Mouse (Mus musculus) right cerebral cortex, postnatal 36 days (tissue): ENCODE results near the gene Thsd4.
A peak's percentile ranks its signal among the peaks of the same experiment; 100 is the strongest.

Experiments
- DNase-seq, 2 experiments: peaks; one replicate each; pipeline ENCODE4 v3.0.0; 2022; ENCODE audit warnings: low spot score in 2 of 2, mixed read lengths in 1 of 2

The Thsd4 gene

DNA sequence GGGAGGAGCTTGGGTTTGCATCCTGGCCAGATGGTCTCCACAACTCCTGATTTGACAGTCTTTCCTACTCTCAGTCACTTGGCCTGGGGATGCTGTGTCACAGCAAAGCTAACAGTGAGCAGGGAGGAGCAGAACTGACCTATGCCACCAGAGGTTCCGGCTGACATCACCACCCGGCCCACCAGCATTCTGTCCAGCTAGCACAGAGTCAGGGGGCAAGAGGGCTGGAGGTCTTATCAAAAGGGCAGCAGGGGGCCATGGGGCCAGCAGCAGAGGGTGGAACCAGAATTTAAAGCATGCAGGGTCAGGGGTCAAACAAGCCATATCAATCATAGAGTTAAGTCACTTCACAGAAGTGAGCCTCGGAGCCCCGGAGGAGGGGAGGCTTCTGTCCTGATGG is 4.7 kb downstream of the Thsd4 start:
- DNase-seq: no peak

DNA sequence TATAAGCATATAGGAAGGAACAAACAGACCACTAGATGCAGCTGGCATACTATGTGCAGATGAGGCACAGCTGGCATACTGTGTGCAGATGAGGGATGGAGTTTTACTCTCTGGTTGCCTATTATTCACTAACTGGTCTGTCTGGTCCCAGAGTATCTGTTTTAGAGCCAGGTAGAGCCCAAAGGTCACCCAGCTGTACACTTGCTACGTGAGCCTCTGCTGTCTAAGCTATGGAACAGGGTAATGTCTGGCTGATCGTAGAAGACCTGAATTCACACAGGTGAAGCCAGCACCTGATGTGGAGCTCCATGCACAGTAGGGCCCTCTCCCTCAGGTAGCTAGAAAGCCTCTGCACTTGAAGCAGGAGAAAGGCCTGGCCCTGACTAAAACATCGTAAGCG is 5.5 kb downstream of the Thsd4 start:
- DNase-seq: no peak

DNA sequence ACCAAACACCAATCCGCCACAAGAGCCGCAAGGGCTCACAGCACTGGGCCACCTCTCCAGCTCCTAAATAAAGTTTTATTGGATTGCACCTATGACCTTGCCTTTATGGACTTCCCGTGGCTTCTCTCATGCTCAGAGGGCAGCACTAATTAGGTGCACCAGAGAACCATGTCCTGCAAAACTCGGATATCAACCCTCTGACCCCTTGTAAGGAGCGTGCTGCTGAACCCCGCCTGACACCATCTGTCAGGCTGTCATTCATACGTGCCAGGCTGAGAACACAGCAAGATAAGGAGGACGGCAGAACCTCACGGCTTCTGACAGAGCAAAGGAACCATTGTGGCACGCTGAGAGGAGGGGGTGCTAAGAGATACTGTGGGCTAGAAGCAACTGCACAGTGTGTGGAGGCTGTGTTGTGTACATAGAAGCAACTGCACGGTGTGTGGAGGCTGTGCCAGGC is 8.5 kb downstream of the Thsd4 start:
- DNase-seq: peak in 1 of 2 experiments; percentile 12

DNA sequence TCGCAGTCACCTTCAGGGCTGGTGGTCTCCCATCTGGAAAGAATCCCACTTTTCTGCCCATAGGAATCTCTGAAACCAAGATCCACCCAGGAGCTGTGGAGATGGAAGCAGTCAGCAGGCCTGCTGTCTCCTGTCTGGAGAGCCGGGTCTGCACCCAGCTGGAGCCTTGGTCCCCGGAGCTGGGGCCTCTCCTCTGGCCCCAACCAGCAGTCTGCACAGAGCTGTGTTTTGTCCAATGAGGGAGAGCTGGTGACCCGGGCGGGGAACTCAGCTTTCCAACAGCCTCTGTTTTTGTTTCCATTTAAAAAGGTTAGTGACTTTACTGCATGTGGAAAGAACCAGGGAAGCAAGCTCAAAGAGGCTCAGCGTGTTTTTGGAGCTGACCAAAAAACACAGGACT is 11.0 kb downstream of the Thsd4 start:
- DNase-seq: no peak

DNA sequence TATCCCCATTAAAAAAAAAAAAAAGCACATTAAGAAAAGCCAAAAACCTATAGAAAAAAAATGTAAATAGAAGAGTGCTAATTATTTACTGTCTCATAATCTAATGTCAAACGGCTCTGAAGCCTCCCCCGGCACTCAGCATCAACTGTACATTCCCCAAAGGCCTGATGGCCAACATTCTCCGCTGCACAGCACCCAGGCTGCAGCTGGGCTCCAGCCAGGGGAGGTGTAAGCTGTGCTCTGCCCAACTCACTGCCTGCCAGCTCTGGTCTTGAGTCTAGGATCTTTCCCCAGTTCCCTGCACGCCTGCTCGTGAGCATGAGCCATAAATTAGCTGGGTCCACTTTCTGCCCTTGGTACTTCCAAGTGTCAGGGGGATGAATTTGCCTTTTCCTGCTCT is 15.7 kb downstream of the Thsd4 start:
- DNase-seq: no peak

DNA sequence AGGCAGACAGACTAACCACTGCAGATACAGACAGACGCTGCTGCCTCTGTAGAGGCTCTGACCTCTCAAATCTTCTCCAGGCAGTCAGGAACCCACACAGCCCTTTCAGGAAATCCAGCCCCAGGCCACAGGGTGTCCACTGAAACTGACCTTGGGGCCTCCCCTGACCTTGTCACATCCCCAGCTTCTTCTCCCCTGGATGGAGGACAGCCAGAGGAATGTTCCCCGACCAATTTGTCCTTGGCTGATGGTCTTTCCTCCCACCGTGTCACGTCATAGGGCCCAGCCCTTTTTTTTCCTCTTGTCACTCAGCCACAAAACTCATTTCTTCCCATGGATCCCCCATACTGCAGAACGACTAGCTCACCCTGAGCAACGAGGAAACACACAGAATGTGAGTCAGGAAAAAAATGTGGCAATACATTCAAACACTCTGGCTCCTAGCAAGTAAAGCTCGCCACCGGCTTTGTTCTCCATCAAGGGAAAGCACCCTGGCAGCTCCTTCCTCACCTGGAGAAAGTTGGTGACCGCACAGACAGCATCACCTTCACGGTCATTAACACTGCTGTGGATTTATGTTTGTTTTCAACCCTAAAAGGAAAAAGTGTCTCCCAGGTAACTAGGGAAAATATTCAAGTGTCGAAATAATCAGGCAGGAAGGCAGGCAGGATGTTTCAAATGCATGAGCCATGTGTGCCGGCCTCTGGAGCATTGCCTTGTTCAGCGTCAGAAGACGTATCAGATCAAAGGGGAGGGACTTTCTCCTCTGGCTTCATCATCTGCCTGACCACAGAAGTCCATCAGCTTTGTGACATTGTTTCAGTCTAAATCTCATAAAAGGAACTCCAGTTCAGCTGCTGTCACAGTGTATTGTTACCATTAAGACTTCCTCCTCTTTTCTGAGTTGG is 17.2 kb downstream of the Thsd4 start:
- no peak for DNase-seq

DNA sequence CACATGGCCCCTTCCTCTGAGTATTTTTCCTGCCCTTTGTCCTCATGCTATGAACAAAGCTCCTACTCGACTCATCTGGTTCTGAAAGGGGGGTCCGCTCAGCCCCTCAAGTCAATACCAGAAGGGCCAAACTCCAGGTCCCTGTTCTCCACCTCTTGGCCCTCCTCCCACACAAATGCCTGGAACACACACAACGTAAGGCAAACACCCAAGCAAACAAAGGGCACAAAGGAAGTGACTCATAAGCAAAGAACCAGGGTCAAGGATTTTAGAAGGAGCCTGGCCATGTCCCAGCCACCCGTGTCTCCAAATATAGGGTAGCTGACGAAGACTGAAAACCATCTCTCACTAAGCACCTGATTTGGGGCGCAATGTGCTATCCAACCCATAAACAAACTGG is 19.6 kb downstream of the Thsd4 start:
- no peak for DNase-seq

DNA sequence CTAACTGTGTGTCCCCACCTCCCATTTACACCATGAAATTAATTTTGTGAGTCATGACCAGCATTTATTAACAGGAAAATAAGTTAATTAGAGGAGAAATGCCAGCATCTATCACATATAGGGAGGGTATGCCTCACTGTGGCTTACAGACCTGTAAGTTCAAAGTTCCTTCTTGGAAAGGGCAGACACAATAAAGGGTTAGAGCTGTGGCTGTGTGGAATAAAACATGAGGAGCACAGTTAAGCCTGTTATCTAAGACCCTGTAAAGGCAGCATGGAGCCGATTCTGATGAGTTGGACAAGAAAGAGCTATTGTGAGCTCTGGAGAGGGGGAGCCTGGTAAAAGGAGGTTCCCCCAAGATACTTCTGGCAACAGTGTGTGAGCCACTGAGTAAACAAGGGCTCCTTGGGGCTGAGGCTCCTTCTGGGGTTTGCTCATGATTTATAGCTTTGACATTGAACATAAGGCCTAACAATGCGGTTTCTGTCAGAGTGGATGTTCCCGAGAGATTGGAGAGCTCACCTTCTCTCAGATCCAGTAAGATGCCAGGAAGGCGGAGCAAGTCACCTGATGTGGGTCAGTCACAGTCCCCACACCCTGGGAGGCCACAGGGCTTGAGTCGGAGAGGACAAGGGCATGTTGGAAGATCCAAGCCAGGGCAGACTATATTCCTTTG is 20.2 kb downstream of the Thsd4 start:
- DNase-seq: no peak

DNA sequence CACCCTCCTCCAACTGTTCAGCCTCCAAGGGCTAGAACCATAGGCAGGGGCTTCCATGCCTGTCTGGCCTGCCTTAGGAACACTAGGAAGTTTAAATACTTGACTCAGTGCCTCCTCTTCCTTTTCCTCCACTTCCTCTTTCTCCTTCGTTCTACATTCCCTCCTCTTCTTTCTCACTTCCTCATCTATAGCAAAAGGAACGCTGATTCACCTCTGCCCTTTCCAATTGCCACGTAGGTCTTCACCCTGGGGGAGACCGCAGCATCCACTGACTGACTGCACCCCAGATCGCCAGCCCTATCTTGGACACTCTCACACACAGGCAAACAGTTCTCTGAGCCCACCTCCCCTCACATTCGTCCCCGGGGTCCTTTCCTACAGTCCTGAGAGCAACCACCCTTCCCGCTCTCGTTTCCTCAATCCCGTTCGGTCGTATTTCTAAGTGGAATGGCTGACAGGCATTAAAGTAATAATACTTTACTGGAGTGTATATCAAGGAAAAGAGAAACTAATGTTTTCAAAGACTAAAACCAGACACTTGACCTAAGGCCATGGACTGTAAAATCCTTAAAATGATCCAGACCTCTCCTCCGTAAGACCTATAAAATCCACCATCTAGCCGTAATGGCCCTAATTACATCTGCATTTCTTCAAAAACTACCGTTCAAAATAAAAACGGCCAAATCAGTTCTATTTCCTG is 29.4 kb downstream of the Thsd4 start:
- DNase-seq: no peak

DNA sequence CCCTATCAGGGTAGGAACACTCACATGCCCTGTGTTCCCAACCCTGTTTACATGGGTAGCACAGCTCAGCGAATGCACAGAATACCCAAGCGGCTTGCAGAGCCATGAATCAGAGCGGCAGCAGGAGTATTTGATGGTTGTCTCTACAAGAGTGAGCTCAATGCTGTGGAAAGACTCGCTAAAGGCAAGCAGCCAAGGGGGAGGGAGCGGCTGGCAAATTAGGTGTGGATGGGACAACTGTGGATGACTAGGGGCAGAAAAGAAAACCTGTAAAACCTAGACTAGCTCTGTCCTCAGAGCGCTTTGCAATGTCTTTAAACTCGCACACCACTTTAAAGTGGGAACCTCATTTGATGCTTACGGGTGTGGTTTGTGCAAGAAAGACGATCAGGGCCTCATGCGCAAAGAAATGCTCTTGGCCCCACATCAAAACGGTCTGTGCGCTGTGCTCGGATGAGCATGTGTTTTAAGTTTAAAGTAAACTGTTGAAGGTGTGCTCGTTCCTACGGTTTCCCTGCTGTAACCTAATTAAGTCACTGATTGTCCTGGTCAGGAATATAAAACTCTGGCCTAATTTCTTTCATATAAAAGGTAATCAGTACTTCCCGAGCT is 30.3 kb downstream of the Thsd4 start:
- no peak for DNase-seq

DNA sequence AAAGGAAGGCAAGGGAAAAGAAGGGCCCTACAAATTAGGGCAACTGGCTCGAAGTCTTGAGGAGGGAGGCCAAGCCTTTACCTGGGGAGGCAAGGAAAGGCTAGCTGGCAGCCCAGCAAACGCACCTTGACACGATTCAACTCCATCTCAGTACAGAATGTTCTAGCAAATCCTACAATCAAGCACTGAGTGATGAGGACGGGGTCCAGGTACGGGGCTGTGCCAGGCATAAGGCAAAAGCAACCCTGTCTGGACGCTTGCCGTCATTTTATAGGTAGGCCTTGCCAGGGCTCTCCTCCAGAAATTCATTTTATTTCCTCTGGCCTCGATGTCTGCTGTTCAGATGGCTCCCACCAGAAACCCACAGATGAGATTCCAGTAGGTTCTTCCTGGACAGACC is 30.8 kb downstream of the Thsd4 start:
- no peak for DNase-seq

DNA sequence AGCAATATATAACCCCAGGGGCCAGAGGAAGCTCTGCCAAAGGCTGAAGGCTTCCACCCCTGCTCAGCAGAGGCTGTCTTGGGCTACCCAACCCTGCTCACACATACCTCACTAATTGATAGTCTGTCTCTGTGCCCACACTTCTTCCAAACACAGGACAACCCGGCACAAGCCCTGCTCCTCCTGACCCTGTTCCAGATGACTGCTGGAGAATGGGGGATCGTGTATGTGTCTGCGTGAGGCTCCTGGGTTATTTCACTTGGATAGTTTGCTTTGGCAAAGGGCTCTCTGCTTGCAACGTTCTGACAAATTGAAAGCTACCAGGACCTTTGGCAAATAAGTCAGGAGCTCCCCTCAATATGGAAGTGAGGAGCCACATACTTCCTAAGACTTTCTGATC is 33.0 kb downstream of the Thsd4 start:
- DNase-seq: no peak

DNA sequence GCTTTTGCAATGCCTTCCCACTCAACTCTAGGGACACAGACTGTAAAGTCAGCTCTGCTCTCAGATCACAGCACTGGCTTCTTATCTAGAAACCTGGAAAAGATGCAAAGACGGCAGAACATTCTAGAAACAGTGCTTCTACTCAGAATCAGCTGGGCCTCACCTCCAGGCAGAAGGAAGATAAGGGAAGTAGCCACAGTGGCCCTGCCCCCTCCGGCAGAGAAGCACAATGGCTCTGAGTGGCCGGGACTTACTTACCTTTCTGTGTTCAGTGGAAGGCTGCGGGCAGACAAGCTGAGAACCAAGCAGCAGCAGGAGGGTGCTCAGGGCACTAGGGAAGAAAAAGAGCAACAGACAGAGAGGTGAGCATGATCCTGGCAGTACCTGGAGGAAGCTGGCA is 39.7 kb downstream of the Thsd4 start:
- DNase-seq: no peak

DNA sequence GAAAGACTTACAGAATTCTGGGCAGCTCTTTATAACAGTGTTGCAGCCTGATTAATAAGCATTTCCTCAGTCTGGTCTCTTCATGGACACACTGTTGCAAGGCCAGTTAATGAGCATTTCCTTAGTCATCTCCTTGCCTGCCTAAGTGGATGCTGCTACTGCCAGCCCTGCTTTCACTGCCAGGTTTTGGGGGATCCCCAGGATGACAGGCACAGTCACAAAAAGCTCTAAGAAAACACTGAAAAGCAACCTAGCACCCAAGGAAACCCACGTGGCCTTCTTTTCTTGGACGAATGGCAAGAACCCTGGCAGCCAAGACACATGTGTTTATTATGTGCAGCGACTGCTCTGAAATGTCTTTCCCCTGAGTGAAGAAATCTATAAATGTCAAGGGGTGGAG is 41.8 kb downstream of the Thsd4 start:
- DNase-seq: no peak

DNA sequence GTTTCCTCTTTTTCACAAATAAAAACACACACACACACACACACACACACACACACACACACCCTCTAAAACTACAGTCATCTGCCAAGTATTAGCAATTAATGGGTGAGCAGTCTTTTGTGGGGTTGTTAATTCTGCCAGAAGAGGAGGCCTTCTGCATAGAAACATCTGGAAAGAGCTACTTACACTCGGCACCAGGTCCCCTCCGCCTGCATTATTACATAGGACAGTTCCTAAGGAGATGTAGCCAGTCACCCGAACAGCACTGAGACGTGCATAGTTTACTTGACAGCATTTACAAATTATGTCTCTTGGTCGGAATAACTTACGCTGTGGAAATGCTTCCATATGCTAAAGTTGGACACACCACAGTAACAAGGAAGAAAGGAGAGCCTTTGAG is 43.0 kb downstream of the Thsd4 start:
- no peak for DNase-seq

DNA sequence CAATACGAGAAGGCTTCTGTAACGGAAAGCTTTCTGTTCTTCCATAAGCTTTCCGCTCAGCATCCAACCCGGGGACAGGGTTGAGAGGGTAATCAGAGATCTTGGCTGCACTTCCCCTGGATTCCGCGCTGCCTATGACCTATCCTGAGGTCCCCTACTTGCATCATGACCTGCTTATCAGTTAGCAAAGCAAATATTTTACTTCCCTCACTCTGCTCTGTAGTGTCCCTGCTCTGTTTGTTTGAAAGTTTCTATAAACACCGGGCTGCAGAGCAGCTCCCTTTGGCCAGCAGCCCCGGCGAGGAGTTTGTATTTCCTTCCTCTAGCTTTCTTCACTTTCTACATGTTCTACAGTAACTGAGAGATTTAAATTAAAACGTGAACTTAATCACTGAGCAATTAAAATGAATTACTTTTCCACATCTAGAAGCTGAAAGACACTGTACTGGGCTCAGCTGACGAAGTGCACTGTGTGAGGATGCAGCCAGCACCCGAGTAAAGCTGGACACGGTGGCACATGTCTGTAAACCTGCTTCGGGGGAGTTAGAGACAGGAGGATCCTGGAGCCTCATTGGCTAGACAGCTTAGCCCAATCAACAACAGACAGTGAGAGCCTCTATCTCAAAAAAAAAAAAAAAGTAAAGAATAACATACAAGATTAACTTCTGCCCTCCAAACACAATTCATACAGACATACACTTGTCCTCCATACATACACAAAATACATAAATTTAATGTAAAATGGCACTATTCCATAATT is 43.7 kb downstream of the Thsd4 start:
- DNase-seq: no peak

DNA sequence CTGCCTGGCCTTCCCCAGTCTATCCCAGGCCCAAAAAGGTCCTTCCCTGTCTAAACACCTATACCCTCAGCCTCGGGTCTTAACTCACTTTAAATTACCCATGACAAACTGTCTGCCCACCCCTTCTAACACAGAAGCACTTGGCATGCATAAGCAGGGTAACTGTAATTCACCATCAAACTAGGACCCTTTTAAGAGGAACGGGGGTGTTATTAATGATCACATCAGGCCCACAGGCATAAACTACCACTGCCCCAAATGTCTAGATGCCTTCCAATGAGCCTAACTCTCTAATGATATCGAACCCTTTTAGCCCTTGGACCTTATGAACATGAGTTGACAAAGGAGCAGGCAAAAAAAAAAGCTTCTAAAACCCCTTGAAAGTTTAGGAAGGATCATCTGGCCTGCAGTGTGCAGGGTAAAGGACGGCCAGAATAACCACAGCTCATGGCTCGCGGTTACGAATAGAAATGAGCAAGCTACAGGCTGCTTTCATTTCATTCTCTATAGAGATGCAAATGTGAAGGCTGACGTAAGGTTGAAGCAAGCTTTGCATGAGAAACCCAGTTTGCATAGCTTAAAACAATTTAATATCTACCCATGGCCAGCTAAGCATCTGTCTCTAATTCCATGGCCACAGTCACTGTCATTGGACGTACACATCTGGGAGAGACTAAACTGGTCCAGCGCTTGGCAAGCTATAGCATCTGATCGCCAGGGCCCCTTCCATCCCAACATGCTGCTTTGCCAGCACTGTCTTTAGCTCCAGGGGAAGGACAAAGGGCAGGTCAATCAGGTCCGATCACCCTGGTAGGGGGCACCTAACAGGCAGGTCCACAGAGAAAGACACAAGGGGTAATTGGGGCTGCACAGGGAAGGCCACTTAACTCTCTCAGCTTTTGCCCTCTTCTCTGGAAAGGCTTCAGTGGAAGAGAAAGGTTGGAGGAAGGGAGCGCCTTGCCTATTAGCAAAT is 61.5 kb downstream of the Thsd4 start:
- no peak for DNase-seq

DNA sequence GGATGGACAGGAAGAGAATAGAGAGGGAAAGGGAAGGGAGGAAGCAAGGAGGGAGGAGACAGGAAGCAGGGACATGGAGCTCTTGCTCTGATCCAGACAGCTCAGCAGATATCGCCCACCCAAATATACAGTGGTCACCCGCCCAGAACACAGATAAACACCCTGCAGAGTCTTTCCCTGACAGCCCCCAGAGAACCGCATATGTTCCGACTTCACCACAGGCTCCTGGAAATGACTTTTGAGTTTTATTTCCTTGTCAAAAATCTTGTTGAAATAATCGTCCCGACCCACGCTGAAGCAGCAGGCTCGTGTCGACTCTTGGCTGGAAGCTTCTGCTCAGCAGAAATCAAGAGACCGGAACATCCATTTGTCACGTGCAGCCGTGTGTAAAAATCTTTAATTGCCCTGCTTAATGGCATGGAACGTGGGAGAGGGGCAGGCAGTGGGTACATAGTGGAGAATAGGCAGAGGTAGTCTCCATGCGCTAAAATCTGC is 63.3 kb downstream of the Thsd4 start:
- DNase-seq: no peak

DNA sequence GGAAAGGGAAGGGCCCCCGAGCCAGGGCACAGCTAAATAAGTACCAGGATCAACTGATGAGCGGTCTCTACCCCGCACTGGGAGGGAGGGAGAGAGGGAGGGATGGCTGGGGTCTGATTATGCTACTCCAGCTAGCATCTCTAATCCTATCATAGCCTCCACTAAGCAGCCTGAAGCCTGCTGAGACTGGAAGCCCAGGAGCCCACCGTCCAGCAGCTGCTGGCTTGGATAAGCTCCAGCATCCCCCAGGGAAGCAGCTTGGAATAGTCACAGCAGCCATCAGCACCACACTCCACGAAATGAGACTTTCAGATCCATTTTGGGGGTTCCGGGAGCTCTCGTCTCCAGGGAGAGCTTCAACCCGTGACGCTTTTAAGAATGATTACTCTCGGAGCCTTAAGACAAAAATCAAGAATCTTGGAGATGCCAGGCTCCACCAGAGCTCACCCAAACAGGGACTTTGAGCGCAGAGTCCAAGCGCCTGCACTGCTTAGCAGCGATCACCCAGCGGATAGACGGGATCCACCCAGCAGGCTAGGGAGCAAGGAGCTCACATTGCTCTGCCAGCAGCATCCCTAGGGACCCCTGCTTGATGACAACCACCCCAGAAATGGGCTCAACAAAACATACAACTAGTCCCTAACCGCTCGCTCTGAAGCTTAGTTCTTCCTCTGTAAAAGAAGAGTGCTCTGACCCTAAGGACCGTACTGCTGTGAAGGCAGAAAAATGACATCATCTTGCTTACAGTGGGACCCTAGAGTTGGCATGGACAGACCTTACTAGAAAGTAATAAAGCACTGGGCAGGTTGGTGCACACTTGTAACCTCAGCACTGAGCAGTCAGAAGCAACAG is 64.3 kb downstream of the Thsd4 start:
- DNase-seq: peak in 1 of 2 experiments; percentile 16
